Mouse (Mus musculus): ENCODE measurements around the gene Frg2f1.

DNA sequence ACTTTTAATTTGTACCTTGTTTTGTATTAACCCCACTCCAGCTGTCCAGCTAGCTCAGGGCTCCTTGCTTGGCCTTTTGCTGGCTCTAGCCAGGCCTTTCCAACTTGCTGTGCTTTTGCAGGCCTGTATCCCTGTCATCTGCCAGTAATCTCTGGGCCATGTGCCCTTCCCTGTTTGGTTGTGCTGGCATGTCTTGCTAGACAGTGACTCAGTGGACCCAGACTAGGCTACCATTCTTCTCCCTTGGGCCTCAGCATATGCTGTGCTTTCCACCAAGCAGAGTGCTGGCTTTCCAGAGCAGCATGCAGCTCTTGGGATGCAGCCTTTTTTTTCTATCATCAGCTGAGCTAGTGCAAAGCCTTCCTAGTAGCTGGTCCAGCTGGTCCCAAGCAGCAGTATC lies 23.8 kb upstream of the Frg2f1 start:
- TF ChIP-seq CTCF (IDR thresholded peaks at IDR 0.05; ENCODE audit: extremely low read depth, insufficient read length, insufficient replicate concordance, low read depth, low read length): no peak
- no peak for TF ChIP-seq POLR2A (IDR thresholded peaks at IDR 0.05; ENCODE audit: low read depth, low read length)

Data from small intestine, adult 2 months (tissue).